Mouse (Mus musculus): ENCODE measurements at regions not wholly inside any gene's neighbourhood (a gene's known extent, or its start where the extent isn't known, plus 50 kb on each side); places are given as distances from the start of the nearest gene placed in this dataset.

GRCm38 (mm10) chr2:17877901-17878300, 118.9 kb downstream of the H2al2a start:
- Histone ChIP-seq H3K36me3 (ENCODE audit: insufficient read depth, low read length) (no peaks in the 10 kb centered on the region), H3K9ac (ENCODE audit: low read depth, low read length) (no peak overlapping the region), H3K4me2 (ENCODE audit: low read length) (no peak overlapping the region), H3K4me1 (replicated peaks; ENCODE audit: insufficient read depth, low read length) (no peaks in the 10 kb centered on the region), H3K27me3 (ENCODE audit: insufficient read depth, low read length) (no peaks in the 10 kb centered on the region), H3K9me3 (replicated peaks; ENCODE audit: low read length) (no peaks in the 10 kb centered on the region), H3K4me3 (replicated peaks; ENCODE audit: low read depth, low read length) (no peak overlapping the region), H3K27ac (no peak overlapping the region)
- 83% methylated on average over 1 of the region's 1 CpGs for WGBS
- TF ChIP-seq CTCF (IDR thresholded peaks at IDR 0.05; ENCODE audit: low read depth) = no peak
- ATAC-seq (replicated peaks; ENCODE audit: low FRiP score, low read depth) = no peak
- DNase-seq (ENCODE audit: low spot score) = no peak

- no peak for TF ChIP-seq CTCF (IDR thresholded peaks at IDR 0.05; ENCODE audit: low read depth)
- H3K4me2 ChIP-seq (ENCODE audit: low read length) = no peak overlapping the region
- DNase-seq (ENCODE audit: low spot score) = no peak
- 86% methylated on average over 3 of the region's 3 CpGs for WGBS
- no peak overlapping the region for H3K4me3 ChIP-seq (replicated peaks; ENCODE audit: low read depth, low read length)
- H3K27me3 ChIP-seq (ENCODE audit: insufficient read depth, low read length) = no peaks in the 10 kb centered on the region
- no peaks in the 10 kb centered on the region for H3K9me3 ChIP-seq (replicated peaks; ENCODE audit: low read length)
- ATAC-seq (replicated peaks; ENCODE audit: low FRiP score, low read depth) = no peak
- no peak overlapping the region for H3K27ac ChIP-seq
- H3K9ac ChIP-seq (ENCODE audit: low read depth, low read length) = no peak overlapping the region
- no peaks in the 10 kb centered on the region for H3K4me1 ChIP-seq (replicated peaks; ENCODE audit: insufficient read depth, low read length)
- H3K36me3 ChIP-seq (ENCODE audit: insufficient read depth, low read length) = no peaks in the 10 kb centered on the region
Observed at GRCm38 (mm10) chr2:17876942-17877341, 119.8 kb downstream of the H2al2a start.

GRCm38 (mm10) chr2:17876155-17876554, 120.6 kb downstream of the H2al2a start:
- DNase-seq (ENCODE audit: low spot score) = no peak
- ATAC-seq (replicated peaks; ENCODE audit: low FRiP score, low read depth) = no peak
- H3K9me3 ChIP-seq (replicated peaks; ENCODE audit: low read length) = no peaks in the 10 kb centered on the region

GRCm38 (mm10) chr2:17870562-17870961, 126.2 kb downstream of the H2al2a start:
- H3K27ac ChIP-seq = no peak overlapping the region
- no peak overlapping the region for H3K9ac ChIP-seq (ENCODE audit: low read depth, low read length)
- H3K4me1 ChIP-seq (replicated peaks; ENCODE audit: insufficient read depth, low read length) = no peaks in the 10 kb centered on the region; the same call in 1 of the 2 replicates
- H3K36me3 ChIP-seq (ENCODE audit: insufficient read depth, low read length) = no peaks in the 10 kb centered on the region
- H3K27me3 ChIP-seq (ENCODE audit: insufficient read depth, low read length) = no peaks in the 10 kb centered on the region
- H3K9me3 ChIP-seq (replicated peaks; ENCODE audit: low read length) = no peaks in the 10 kb centered on the region
- H3K4me2 ChIP-seq (ENCODE audit: low read length) = no peak overlapping the region
- no peak for ATAC-seq (replicated peaks; ENCODE audit: low FRiP score, low read depth)
- 59% methylated on average over 2 of the region's 2 CpGs for WGBS
- TF ChIP-seq CTCF (IDR thresholded peaks at IDR 0.05; ENCODE audit: low read depth) = no peak
- no peak overlapping the region for H3K4me3 ChIP-seq (replicated peaks; ENCODE audit: low read depth, low read length)
- DNase-seq (ENCODE audit: low spot score) = no peak

More at GRCm38 (mm10) chr2:17876155-17876554, 120.6 kb downstream of the H2al2a start:
- H3K27ac ChIP-seq = no peak overlapping the region
- H3K36me3 ChIP-seq (ENCODE audit: insufficient read depth, low read length) = no peaks in the 10 kb centered on the region
- H3K27me3 ChIP-seq (ENCODE audit: insufficient read depth, low read length) = no peaks in the 10 kb centered on the region
- H3K4me3 ChIP-seq (replicated peaks; ENCODE audit: low read depth, low read length) = no peak overlapping the region
- no peak overlapping the region for H3K4me2 ChIP-seq (ENCODE audit: low read length)
- no peak overlapping the region for H3K9ac ChIP-seq (ENCODE audit: low read depth, low read length)
- H3K4me1 ChIP-seq (replicated peaks; ENCODE audit: insufficient read depth, low read length) = no peaks in the 10 kb centered on the region
- 89% methylated on average over 9 of the region's 9 CpGs for WGBS
- no peak for TF ChIP-seq CTCF (IDR thresholded peaks at IDR 0.05; ENCODE audit: low read depth)

- H3K27me3 ChIP-seq (ENCODE audit: insufficient read depth, low read length) = no peaks in the 10 kb centered on the region
- no peaks in the 10 kb centered on the region for H3K36me3 ChIP-seq (ENCODE audit: insufficient read depth, low read length)
- WGBS = 23% methylated on average over 9 of the region's 9 CpGs
- no peaks in the 10 kb centered on the region; the same call in 1 of the 2 replicates for H3K4me1 ChIP-seq (replicated peaks; ENCODE audit: insufficient read depth, low read length)
- DNase-seq (ENCODE audit: low spot score) (peak; percentile 74), ATAC-seq (replicated peaks; ENCODE audit: low FRiP score, low read depth) (peak; percentile 73)
- no peak overlapping the region for H3K4me2 ChIP-seq (ENCODE audit: low read length)
- H3K9ac ChIP-seq (ENCODE audit: low read depth, low read length) = no peak overlapping the region
- H3K27ac ChIP-seq = no peak overlapping the region
- TF ChIP-seq CTCF (IDR thresholded peaks at IDR 0.05; ENCODE audit: low read depth) = no peak
- no peak overlapping the region for H3K4me3 ChIP-seq (replicated peaks; ENCODE audit: low read depth, low read length)
- no peaks in the 10 kb centered on the region for H3K9me3 ChIP-seq (replicated peaks; ENCODE audit: low read length)
Observed at GRCm38 (mm10) chr2:17868145-17868544, 128.6 kb downstream of the H2al2a start.

GRCm38 (mm10) chr2:17867341-17867740, 129.4 kb downstream of the H2al2a start:
- WGBS = 61% methylated on average over 3 of the region's 3 CpGs
- Histone ChIP-seq H3K27ac (no peak overlapping the region), H3K4me1 (replicated peaks; ENCODE audit: insufficient read depth, low read length) (no peaks in the 10 kb centered on the region; the same call in 1 of the 2 replicates), H3K4me2 (ENCODE audit: low read length) (no peak overlapping the region), H3K36me3 (ENCODE audit: insufficient read depth, low read length) (no peaks in the 10 kb centered on the region), H3K4me3 (replicated peaks; ENCODE audit: low read depth, low read length) (no peak overlapping the region), H3K9me3 (replicated peaks; ENCODE audit: low read length) (no peaks in the 10 kb centered on the region), H3K27me3 (ENCODE audit: insufficient read depth, low read length) (no peaks in the 10 kb centered on the region), H3K9ac (ENCODE audit: low read depth, low read length) (no peak overlapping the region)
- no peak for DNase-seq (ENCODE audit: low spot score)
- no peak for TF ChIP-seq CTCF (IDR thresholded peaks at IDR 0.05; ENCODE audit: low read depth)
- ATAC-seq (replicated peaks; ENCODE audit: low FRiP score, low read depth) = peak; percentile 23; the same call in 1 of the 2 replicates

Data from kidney, postnatal 0 days (tissue).